ENCODE assay signal across 8 mouse cellular contexts in the genomic region with DNA sequence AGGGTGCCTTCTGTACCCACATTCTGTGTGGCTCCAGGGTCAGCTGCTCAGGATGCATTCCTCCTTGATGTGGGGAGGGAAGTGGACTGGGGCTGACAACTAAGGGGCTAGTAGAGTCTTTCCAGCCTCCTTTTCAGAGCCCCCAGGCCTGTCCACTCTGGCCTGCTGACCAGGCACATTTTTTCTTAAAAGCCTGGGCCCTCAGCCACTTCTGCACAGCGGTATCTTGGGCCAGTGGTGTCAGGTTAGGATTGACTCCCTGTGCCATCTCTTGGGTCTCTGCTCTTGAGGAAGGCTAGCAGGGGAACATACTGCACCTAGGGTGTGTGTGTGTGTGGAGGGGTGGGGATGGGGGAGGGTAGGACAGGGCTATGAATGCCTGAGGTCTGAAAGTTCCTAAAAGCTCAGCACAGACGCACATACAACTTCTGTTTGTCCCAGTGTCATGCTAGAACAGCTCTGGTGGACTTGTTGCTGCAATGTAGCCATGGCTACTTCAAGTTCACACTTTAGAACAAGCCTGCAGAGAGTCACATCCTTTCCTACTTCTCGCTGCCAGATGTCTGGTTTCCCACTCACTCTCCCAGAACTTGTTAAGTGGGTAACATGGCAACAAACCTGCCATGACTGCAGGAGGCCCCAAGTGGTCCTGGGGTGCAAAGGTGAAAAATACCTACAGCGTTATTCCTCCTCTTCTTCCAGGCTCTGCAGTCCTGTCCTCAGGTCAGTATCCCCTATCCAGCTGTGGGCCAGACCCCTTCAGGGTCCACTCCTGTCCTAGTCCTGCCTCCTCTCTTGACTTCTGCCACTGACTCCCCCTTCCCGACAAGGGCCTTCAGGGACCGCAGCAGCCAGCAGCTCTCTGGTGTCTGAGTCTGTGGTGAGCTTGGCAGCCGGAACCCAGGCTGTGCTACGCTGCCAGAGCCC. TPM values are rescaled to one million over a fixed set of nuclear protein-coding genes. Genes with fewer than 3 reads are reported as not detected.
A peak's percentile ranks its signal among the peaks of the same experiment; 100 is the strongest.
DNase-seq lines count a peak whose midpoint lies in the region; ATAC-seq and TF ChIP-seq lines count a peak whose summit lies in the region.

No protein-coding gene starts in this region.

- peak overlapping the region; percentile 58 for H3K4me3 ChIP-seq in lung, embryonic 14.5 days (ENCODE audit: low read depth, low read length)
- peak overlapping the region; percentile 48 for H3K4me3 ChIP-seq in embryonic facial prominence, embryonic 11.5 days (ENCODE audit: low read depth, low read length)
- peak overlapping the region; percentile 46 for H3K4me3 ChIP-seq in heart, postnatal 0 days (ENCODE audit: low read depth, low read length)

- peaks cover 28% of the 10 kb centered on the region for H3K4me1 ChIP-seq in lung, embryonic 14.5 days (ENCODE audit: insufficient read depth)
- peaks cover 6% of the 10 kb centered on the region for H3K4me1 ChIP-seq in embryonic facial prominence, embryonic 11.5 days (ENCODE audit: control insufficient read depth, insufficient read depth, low read length)
- H3K4me1 ChIP-seq in heart, postnatal 0 days (ENCODE audit: control insufficient read depth, insufficient read depth): peaks cover 16% of the 10 kb centered on the region; the same call in 1 of the 2 replicates

- TF ChIP-seq EP300 in heart, postnatal 0 days (IDR thresholded peaks at IDR 0.05; ENCODE audit: low read depth): no peak

- peak; percentile 2; the same call in 1 of the 2 replicates for ATAC-seq in lung, embryonic 14.5 days (ENCODE audit: insufficient read depth)
- ATAC-seq in embryonic facial prominence, embryonic 11.5 days (replicated peaks; ENCODE audit: insufficient number of reproducible peaks, low FRiP score, low TSS enrichment, low read depth): peak; percentile 32; the same call in 1 of the 2 replicates
- 0 out of 2 replicates have a peak, but pooled peaks have one; percentile 0 for ATAC-seq in heart, postnatal 0 days (ENCODE audit: insufficient read depth, low read depth)

- H3K4me2 ChIP-seq in lung, embryonic 14.5 days: peak overlapping the region; percentile 96
- H3K4me2 ChIP-seq in embryonic facial prominence, embryonic 11.5 days (ENCODE audit: low read depth, low read length): peak overlapping the region; percentile 86
- peak overlapping the region; percentile 66 for H3K4me2 ChIP-seq in heart, postnatal 0 days (ENCODE audit: low read depth, low read length)

- peaks cover 28% of the 10 kb centered on the region; the same call in 1 of the 2 replicates for H3K36me3 ChIP-seq in lung, embryonic 14.5 days (ENCODE audit: insufficient read depth)
- no peaks in the 10 kb centered on the region for H3K36me3 ChIP-seq in embryonic facial prominence, embryonic 11.5 days (replicated peaks; ENCODE audit: control insufficient read depth, insufficient read depth, low read depth, low read length)
- H3K36me3 ChIP-seq in heart, postnatal 0 days (replicated peaks; ENCODE audit: control insufficient read depth, insufficient read depth, low read length): no peaks in the 10 kb centered on the region

- TF ChIP-seq CTCF in lung, embryonic 14.5 days (IDR thresholded peaks at IDR 0.05; ENCODE audit: low read depth): no peak
- TF ChIP-seq CTCF in heart, postnatal 0 days (IDR thresholded peaks at IDR 0.05; ENCODE audit: low read depth): no peak

- WGBS in lung, embryonic 14.5 days: 8% methylated on average over 8 of the region's 8 CpGs
- 7% methylated on average over 8 of the region's 8 CpGs for WGBS in embryonic facial prominence, embryonic 11.5 days
- WGBS in heart, postnatal 0 days: 12% methylated on average over 8 of the region's 8 CpGs

- no peaks in the 10 kb centered on the region for H3K9me3 ChIP-seq in lung, embryonic 14.5 days (ENCODE audit: low read depth, low read length)
- no peaks in the 10 kb centered on the region for H3K9me3 ChIP-seq in embryonic facial prominence, embryonic 11.5 days (replicated peaks; ENCODE audit: control insufficient read depth, low read length)
- H3K9me3 ChIP-seq in heart, postnatal 0 days (replicated peaks; ENCODE audit: control insufficient read depth, low read length): no peaks in the 10 kb centered on the region

- 0 out of 2 replicates have a peak, but pooled peaks cover 3% of the 10 kb centered on the region for H3K27me3 ChIP-seq in lung, embryonic 14.5 days (ENCODE audit: insufficient read depth, low read length)
- H3K27me3 ChIP-seq in embryonic facial prominence, embryonic 11.5 days (ENCODE audit: control insufficient read depth, insufficient read depth, low read length): no peaks in the 10 kb centered on the region
- H3K27me3 ChIP-seq in heart, postnatal 0 days (ENCODE audit: control insufficient read depth, insufficient read depth, low read length): 0 out of 2 replicates have a peak, but pooled peaks cover 6% of the 10 kb centered on the region

- peak overlapping the region; percentile 96 for H3K27ac ChIP-seq in lung, embryonic 14.5 days (ENCODE audit: low read depth)
- H3K27ac ChIP-seq in embryonic facial prominence, embryonic 11.5 days (replicated peaks; ENCODE audit: low read depth, low read length): no peak overlapping the region
- H3K27ac ChIP-seq in heart, postnatal 0 days (ENCODE audit: low read depth): peak overlapping the region; percentile 84

- DNase-seq in lung, embryonic 14.5 days: peak; percentile 33
- no peak for DNase-seq in lung, adult 18-20 months
- no peak for DNase-seq in embryonic facial prominence, embryonic 11.5 days (ENCODE audit: low spot score)
- DNase-seq in heart, postnatal 0 days (ENCODE audit: low spot score): no peak
- DNase-seq in lung, postnatal 10 days: peak; percentile 30
- no peak for DNase-seq in adrenal gland, postnatal 36 days
- DNase-seq in thymus, postnatal 4 days: no peak
- no peak for DNase-seq in ovary, postnatal 36 days (ENCODE audit: low spot score)

- peak overlapping the region; percentile 63 for H3K9ac ChIP-seq in lung, embryonic 14.5 days
- H3K9ac ChIP-seq in embryonic facial prominence, embryonic 11.5 days (replicated peaks; ENCODE audit: low read length): peak overlapping the region; percentile 59
- H3K9ac ChIP-seq in heart, postnatal 0 days (replicated peaks; ENCODE audit: low read depth, low read length): peak overlapping the region; percentile 41

RNA-seq across cellular contexts. Expression of gene Mxra8, which starts 0.9 kb away (rescaled TPM):
- polyA plus RNA-seq in lung, embryonic 14.5 days (2014; fragmentation: Nextera tagmentation; extraction: Ambion mirVana): 148 and 155 TPM in 2 replicates
- 34.4 and 38.2 TPM in 2 replicates for polyA plus RNA-seq in embryonic facial prominence, embryonic 11.5 days (2014; fragmentation: Nextera tagmentation; extraction: Ambion mirVana)
- 99.5 and 113 TPM in 2 replicates for total RNA-seq in heart, postnatal 0 days (2014; rRNA removed; ENCODE audit: low replicate concordance)
- polyA plus RNA-seq in heart, postnatal 0 days (2015; fragmentation: Nextera tagmentation; extraction: Ambion mirVana): 57.8 and 62.6 TPM in 2 replicates
- 10 to 100 TPM; 40.2 to 47.0 TPM for total RNA-seq in adrenal gland, postnatal 36 days (2021)

RNA-seq across cellular contexts. Expression of gene Dvl1, which starts 6.9 kb away (rescaled TPM):
- polyA plus RNA-seq in lung, embryonic 14.5 days (2014; fragmentation: Nextera tagmentation; extraction: Ambion mirVana): 11.3 and 17.8 TPM in 2 replicates
- 6.8 and 7.7 TPM in 2 replicates for polyA plus RNA-seq in embryonic facial prominence, embryonic 11.5 days (2014; fragmentation: Nextera tagmentation; extraction: Ambion mirVana)
- total RNA-seq in heart, postnatal 0 days (2014; rRNA removed; ENCODE audit: low replicate concordance): 49.5 and 76.4 TPM in 2 replicates
- polyA plus RNA-seq in heart, postnatal 0 days (2015; fragmentation: Nextera tagmentation; extraction: Ambion mirVana): 2.8 and 2.9 TPM in 2 replicates
- 10 to 100 TPM; 61.2 to 61.7 TPM for total RNA-seq in adrenal gland, postnatal 36 days (2021)

RNA-seq across cellular contexts. Expression of gene Aurkaip1, which starts 9.3 kb away (rescaled TPM):
- 124 and 136 TPM in 2 replicates for polyA plus RNA-seq in lung, embryonic 14.5 days (2014; fragmentation: Nextera tagmentation; extraction: Ambion mirVana)
- 121 and 123 TPM in 2 replicates for polyA plus RNA-seq in embryonic facial prominence, embryonic 11.5 days (2014; fragmentation: Nextera tagmentation; extraction: Ambion mirVana)
- total RNA-seq in heart, postnatal 0 days (2014; rRNA removed; ENCODE audit: low replicate concordance): 122 and 146 TPM in 2 replicates
- 155 TPM in 2 replicates for polyA plus RNA-seq in heart, postnatal 0 days (2015; fragmentation: Nextera tagmentation; extraction: Ambion mirVana)
- 100 to 1,000 TPM; 140 to 170 TPM for total RNA-seq in adrenal gland, postnatal 36 days (2021)

RNA-seq across cellular contexts. Expression of gene Tas1r3, which starts 22.8 kb away (rescaled TPM):
- polyA plus RNA-seq in lung, embryonic 14.5 days (2014; fragmentation: Nextera tagmentation; extraction: Ambion mirVana): 0.16 and 0.22 TPM in 2 replicates
- 0.15 and 0.27 TPM in 2 replicates for polyA plus RNA-seq in embryonic facial prominence, embryonic 11.5 days (2014; fragmentation: Nextera tagmentation; extraction: Ambion mirVana)
- total RNA-seq in heart, postnatal 0 days (2014; rRNA removed; ENCODE audit: low replicate concordance): 0.11 and 0.19 TPM in 2 replicates
- 0.04 and 0.05 TPM in 2 replicates for polyA plus RNA-seq in heart, postnatal 0 days (2015; fragmentation: Nextera tagmentation; extraction: Ambion mirVana)
- under 1 TPM; 0.23 TPM for total RNA-seq in adrenal gland, postnatal 36 days (2021)

RNA-seq across cellular contexts. Expression of gene Ccnl2, which starts 28.1 kb away (rescaled TPM):
- polyA plus RNA-seq in lung, embryonic 14.5 days (2014; fragmentation: Nextera tagmentation; extraction: Ambion mirVana): 172 and 174 TPM in 2 replicates
- 170 and 173 TPM in 2 replicates for polyA plus RNA-seq in embryonic facial prominence, embryonic 11.5 days (2014; fragmentation: Nextera tagmentation; extraction: Ambion mirVana)
- total RNA-seq in heart, postnatal 0 days (2014; rRNA removed; ENCODE audit: low replicate concordance): 58.7 and 80.7 TPM in 2 replicates
- 79.6 and 83.0 TPM in 2 replicates for polyA plus RNA-seq in heart, postnatal 0 days (2015; fragmentation: Nextera tagmentation; extraction: Ambion mirVana)
- total RNA-seq in adrenal gland, postnatal 36 days (2021): 100 to 1,000 TPM in 1 of 2 experiments, 10 to 100 TPM in 1; 86.3 to 122 TPM

Comparison
In these comparisons a context has a peak if more than half of its experiments do, and no peak if none do; other contexts are left out.
1. DNase-seq: peak in lung, embryonic 14.5 days (single experiment) and lung, postnatal 10 days (single experiment); none in lung, adult 18-20 months (0 of 2), embryonic facial prominence, embryonic 11.5 days (single experiment), heart, postnatal 0 days (single experiment), adrenal gland, postnatal 36 days (0 of 2), thymus, postnatal 4 days (single experiment) and ovary, postnatal 36 days (single experiment).
2. Peak in every context shown above with its lines, with median percentiles within 50 percentile points of each other: ATAC-seq, H3K4me2 ChIP-seq, H3K4me3 ChIP-seq and H3K9ac ChIP-seq.